Mouse (Mus musculus) G1E (cell line): ENCODE results near the gene Il1rapl2.

Source experiments
- CTCF ChIP-seq: IDR thresholded peaks from 2 replicates; pipeline ENCODE4 v1.5.1; 2012; ENCODE audit warnings: low read depth, low read length, inconsistent platforms, mixed read lengths
- POLR2AphosphoS5 ChIP-seq: IDR thresholded peaks from 2 replicates; pipeline ENCODE4 v1.6.1; 2012; ENCODE audit warnings: low read depth, low read length, inconsistent platforms; ENCODE audit not compliant: insufficient replicate concordance

DNA sequence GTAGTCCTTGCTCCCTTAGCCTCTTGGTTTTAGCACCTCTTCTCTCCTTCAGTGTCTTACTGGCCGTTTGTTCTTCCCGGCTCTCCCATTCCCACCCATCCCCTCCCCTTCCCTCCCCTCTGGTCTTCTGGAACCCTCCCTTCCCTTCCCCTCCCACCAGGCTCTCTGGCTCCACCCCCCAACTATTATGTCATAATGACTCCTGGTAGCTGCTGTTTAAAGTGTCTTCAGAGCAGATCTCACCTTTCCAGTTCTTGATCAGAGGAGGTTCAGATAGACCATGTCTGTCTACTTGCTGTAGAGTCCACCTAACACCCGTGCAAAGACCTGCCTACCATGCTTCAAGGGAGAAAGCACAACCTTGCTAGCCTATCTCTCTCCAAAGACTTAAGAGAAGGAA, 639.1 kb downstream of the Il1rapl2 start, which contains the start of gene Tex13a:
- TF ChIP-seq CTCF, result no peak
- no peak for TF ChIP-seq POLR2AphosphoS5
